Mouse (Mus musculus): ENCODE data around the gene Gm47955. TPM values are rescaled to one million over a fixed set of nuclear protein-coding genes. Genes with fewer than 3 reads are reported as not detected.
A peak's percentile ranks its signal among the peaks of the same experiment; 100 is the strongest.
"Not testable (repeated sequence)": the region's sequence is repeated elsewhere in the genome, so short reads cannot be mapped to it uniquely, and the experiment has no call there.

The Gm47955 gene
- total and polyA plus RNA-seq, 3 experiments = not detected

- Histone ChIP-seq H3K4me3 (ENCODE audit: control insufficient read depth in 1 of 2, insufficient read depth in 1 of 2, low read depth in 2 of 2, low read length in 2 of 2) (no peak within 1 kb of the TSS), H3K27ac (ENCODE audit: control insufficient read depth, low read depth, low read length) (no peak within 1 kb of the TSS), H3K36me3 (ENCODE audit: control insufficient read depth in 1 of 2, insufficient read depth in 2 of 2, low read length in 2 of 2) (no peaks in the 10 kb centered on the region), H3K9ac (ENCODE audit: control insufficient read depth, low read depth, low read length, poor library complexity, severe bottlenecking) (no peak within 1 kb of the TSS), H3K9me3 (replicated peaks; ENCODE audit: insufficient read depth, low read length) (no peaks in the 10 kb centered on the region), H3K79me2 (ENCODE audit: control insufficient read depth, insufficient read depth, low read length, poor library complexity) (no peaks in the 10 kb centered on the region), H3K4me1 (ENCODE audit: control insufficient read depth in 1 of 2, insufficient read depth in 2 of 2, low read length in 2 of 2) (no peaks in the 10 kb centered on the region), H3K27me3 (ENCODE audit: control insufficient read depth in 1 of 2, insufficient read depth in 2 of 2, low read length in 2 of 2) (no peaks in the 10 kb centered on the region)
- DNase-seq (ENCODE audit: low read depth, low spot score) = peak; percentile 37
- TF ChIP-seq BHLHE40 (IDR thresholded peaks at IDR 0.05; ENCODE audit: borderline replicate concordance, low read depth, low read length) (no peak), ZMIZ1 (IDR thresholded peaks at IDR 0.05; ENCODE audit: low read depth, low read length) (no peak), ETS1 (IDR thresholded peaks at IDR 0.05; ENCODE audit: low read depth, low read length) (no peak), MAX (IDR thresholded peaks at IDR 0.05; ENCODE audit: low read length) (no peak), POLR2A (IDR thresholded peaks at IDR 0.05; ENCODE audit: control insufficient read depth in 1 of 2, insufficient read depth in 1 of 2, low read depth in 1 of 2, low read length in 2 of 2, poor library complexity in 1 of 2) (no peak), MXI1 (IDR thresholded peaks at IDR 0.05; ENCODE audit: low read depth, low read length) (no peak), USF2 (IDR thresholded peaks at IDR 0.05; ENCODE audit: borderline replicate concordance in 1 of 2, insufficient read depth in 1 of 2, low read depth in 1 of 2, low read length in 2 of 2) (no peak)
Observed at GRCm38 (mm10) chr1:82924650-82925049, 35.4 kb upstream of the Gm47955 start, which contains the start of gene A030014E15Rik. TSS of gene A030014E15Rik (plus strand) at chr1:82924917.

GRCm38 (mm10) chr1:82930558-82930957, 29.5 kb upstream of the Gm47955 start:
- H3K9ac ChIP-seq (ENCODE audit: control insufficient read depth, low read depth, low read length, poor library complexity, severe bottlenecking); H3K9me3 ChIP-seq (replicated peaks; ENCODE audit: insufficient read depth, low read length); H3K36me3 ChIP-seq (ENCODE audit: control insufficient read depth in 1 of 2, insufficient read depth in 2 of 2, low read length in 2 of 2); DNase-seq (ENCODE audit: low read depth, low spot score); H3K27ac ChIP-seq (ENCODE audit: control insufficient read depth, low read depth, low read length); H3K4me3 ChIP-seq (ENCODE audit: control insufficient read depth in 1 of 2, insufficient read depth in 1 of 2, low read depth in 2 of 2, low read length in 2 of 2); H3K27me3 ChIP-seq (ENCODE audit: control insufficient read depth in 1 of 2, insufficient read depth in 2 of 2, low read length in 2 of 2); H3K79me2 ChIP-seq (ENCODE audit: control insufficient read depth, insufficient read depth, low read length, poor library complexity); H3K4me1 ChIP-seq (ENCODE audit: control insufficient read depth in 1 of 2, insufficient read depth in 2 of 2, low read length in 2 of 2): not testable (repeated sequence)

- not testable (repeated sequence) for H3K36me3 ChIP-seq (ENCODE audit: control insufficient read depth in 1 of 2, insufficient read depth in 2 of 2, low read length in 2 of 2)
Observed at GRCm38 (mm10) chr1:82931326-82931725, 28.8 kb upstream of the Gm47955 start, which contains the start of gene Gm6217. TSS of gene Gm6217 (minus strand) at chr1:82931399.

GRCm38 (mm10) chr1:82938666-82939065, 21.4 kb upstream of the Gm47955 start:
- TF ChIP-seq SIN3A (IDR thresholded peaks at IDR 0.05; ENCODE audit: low read length) (no peak), MYC (IDR thresholded peaks at IDR 0.05; ENCODE audit: low read depth, low read length) (no peak), NELFE (IDR thresholded peaks at IDR 0.05; ENCODE audit: low read depth, low read length) (no peak), GATA1 (IDR thresholded peaks at IDR 0.05; ENCODE audit: low read depth, low read length) (no peak), NRF1 (IDR thresholded peaks at IDR 0.05; ENCODE audit: insufficient read depth, low read depth, low read length, poor library complexity, severe bottlenecking) (no peak), ETS1 (IDR thresholded peaks at IDR 0.05; ENCODE audit: low read depth, low read length) (no peak), CTCF (IDR thresholded peaks at IDR 0.05 in 2 of 3, conservative IDR thresholded peaks at IDR 0.05 in 1 of 3; ENCODE audit: control insufficient read depth in 1 of 3, insufficient read depth in 1 of 3, low read depth in 2 of 3, low read length in 3 of 3, poor library complexity in 1 of 3, severe bottlenecking in 1 of 3) (no peak), POLR2A (IDR thresholded peaks at IDR 0.05; ENCODE audit: control insufficient read depth in 1 of 2, insufficient read depth in 1 of 2, low read depth in 1 of 2, low read length in 2 of 2, poor library complexity in 1 of 2) (no peak), CHD1 (IDR thresholded peaks at IDR 0.05; ENCODE audit: low read depth, low read length) (no peak), MAFK (IDR thresholded peaks at IDR 0.05; ENCODE audit: borderline replicate concordance, low read depth, low read length) (no peak), ZNF384 (IDR thresholded peaks at IDR 0.05; ENCODE audit: low read depth, low read length) (no peak), USF2 (IDR thresholded peaks at IDR 0.05; ENCODE audit: borderline replicate concordance in 1 of 2, insufficient read depth in 1 of 2, low read depth in 1 of 2, low read length in 2 of 2) (no peak), MAX (IDR thresholded peaks at IDR 0.05; ENCODE audit: low read length) (no peak), TAL1 (IDR thresholded peaks at IDR 0.05; ENCODE audit: low read length) (no peak), TBP (IDR thresholded peaks at IDR 0.05; ENCODE audit: low read depth, low read length) (no peak), E2F4 (IDR thresholded peaks at IDR 0.05; ENCODE audit: borderline replicate concordance, low read depth, low read length) (no peak)
- H3K4me1 ChIP-seq (ENCODE audit: control insufficient read depth in 1 of 2, insufficient read depth in 2 of 2, low read length in 2 of 2) = no peaks in the 10 kb centered on the region
- H3K9ac ChIP-seq (ENCODE audit: control insufficient read depth, low read depth, low read length, poor library complexity, severe bottlenecking) = no peak overlapping the region

More at GRCm38 (mm10) chr1:82931326-82931725, 28.8 kb upstream of the Gm47955 start, which contains the start of gene Gm6217:
- not testable (repeated sequence) for H3K9me3 ChIP-seq (replicated peaks; ENCODE audit: insufficient read depth, low read length); H3K4me3 ChIP-seq (ENCODE audit: control insufficient read depth in 1 of 2, insufficient read depth in 1 of 2, low read depth in 2 of 2, low read length in 2 of 2); H3K27ac ChIP-seq (ENCODE audit: control insufficient read depth, low read depth, low read length); H3K4me1 ChIP-seq (ENCODE audit: control insufficient read depth in 1 of 2, insufficient read depth in 2 of 2, low read length in 2 of 2); H3K27me3 ChIP-seq (ENCODE audit: control insufficient read depth in 1 of 2, insufficient read depth in 2 of 2, low read length in 2 of 2); H3K79me2 ChIP-seq (ENCODE audit: control insufficient read depth, insufficient read depth, low read length, poor library complexity); DNase-seq (ENCODE audit: low read depth, low spot score); H3K9ac ChIP-seq (ENCODE audit: control insufficient read depth, low read depth, low read length, poor library complexity, severe bottlenecking)

More at GRCm38 (mm10) chr1:82938666-82939065, 21.4 kb upstream of the Gm47955 start:
- no peaks in the 10 kb centered on the region for H3K9me3 ChIP-seq (replicated peaks; ENCODE audit: insufficient read depth, low read length)
- no peak overlapping the region for H3K27ac ChIP-seq (ENCODE audit: control insufficient read depth, low read depth, low read length)
- H3K4me3 ChIP-seq (ENCODE audit: control insufficient read depth in 1 of 2, insufficient read depth in 1 of 2, low read depth in 2 of 2, low read length in 2 of 2) = no peak overlapping the region
- DNase-seq (ENCODE audit: low read depth, low spot score) = no peak
- no peaks in the 10 kb centered on the region for H3K36me3 ChIP-seq (ENCODE audit: control insufficient read depth in 1 of 2, insufficient read depth in 2 of 2, low read length in 2 of 2)
- H3K79me2 ChIP-seq (ENCODE audit: control insufficient read depth, insufficient read depth, low read length, poor library complexity) = no peaks in the 10 kb centered on the region
- H3K27me3 ChIP-seq (ENCODE audit: control insufficient read depth in 1 of 2, insufficient read depth in 2 of 2, low read length in 2 of 2) = no peaks in the 10 kb centered on the region

Measured in MEL (cell line).